Mouse (Mus musculus): ENCODE results near the gene Ccm2l. TPM values are rescaled to one million over a fixed set of nuclear protein-coding genes. Genes with fewer than 3 reads are reported as not detected.

Ccm2l gene
- 10 to 100 TPM; 24.1 to 25.3 TPM for total RNA-seq (2021)

DNA sequence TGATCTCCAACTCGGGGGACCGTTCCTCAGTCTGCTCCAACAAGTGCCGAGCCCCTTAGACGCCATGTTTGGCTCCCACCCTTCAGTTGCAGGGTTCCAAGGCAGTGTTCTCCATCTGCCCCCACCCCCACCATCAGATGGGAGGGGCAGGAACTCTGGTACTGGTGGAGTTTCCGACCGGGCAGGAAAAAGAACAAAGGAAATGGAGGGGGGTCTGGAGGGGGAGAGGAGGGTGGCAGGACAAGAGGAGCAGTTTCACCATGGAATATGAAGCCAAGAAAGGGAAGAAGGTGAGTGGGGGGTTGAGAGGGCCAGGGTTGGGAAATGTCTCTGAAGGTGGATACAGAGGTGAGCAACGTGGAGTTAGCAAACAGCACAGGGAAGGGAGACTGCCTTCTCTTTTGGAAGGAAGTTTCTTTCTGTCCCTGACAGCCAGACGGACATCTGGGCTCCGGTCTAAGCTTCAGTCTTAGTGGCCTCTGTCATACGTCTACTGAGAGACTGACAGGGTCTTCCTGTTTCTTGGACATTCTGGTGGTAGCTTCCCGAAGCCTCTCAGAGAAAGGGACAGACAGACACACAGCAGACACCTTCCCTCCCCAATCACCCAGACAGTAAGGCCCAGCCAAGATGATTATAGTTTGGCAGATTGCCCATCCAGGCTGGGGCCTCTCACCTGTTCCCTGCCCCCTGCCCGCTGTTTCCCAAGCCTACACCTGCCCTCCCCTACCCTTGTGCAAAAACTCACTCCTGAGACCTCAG, at the start of gene Ccm2l:
Gene Ccm2l (plus strand): TSS at position 209 of the 762 bp plus-strand sequence.
- peak; percentile 65 for DNase-seq

DNA sequence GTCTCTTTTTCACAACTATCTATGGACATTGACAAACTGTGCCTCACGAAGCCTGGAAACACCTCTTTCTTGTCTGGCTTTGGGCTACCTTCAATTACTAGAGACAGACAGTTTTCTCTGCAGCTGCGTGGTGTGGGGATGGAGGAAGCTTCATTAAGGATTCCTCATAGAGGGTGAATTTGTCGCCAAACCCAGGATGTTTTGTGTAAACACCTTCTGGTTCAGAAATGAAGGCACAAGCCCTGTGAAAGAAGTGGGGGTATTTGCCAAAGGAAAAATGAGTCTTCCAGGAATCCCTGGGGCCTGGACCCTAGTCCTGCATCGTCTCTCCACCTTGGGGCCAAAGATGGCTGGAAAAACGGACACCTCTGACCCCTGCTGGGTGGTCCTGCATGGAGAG, 49.0 kb upstream of the Ccm2l start:
- no peak for DNase-seq

DNA sequence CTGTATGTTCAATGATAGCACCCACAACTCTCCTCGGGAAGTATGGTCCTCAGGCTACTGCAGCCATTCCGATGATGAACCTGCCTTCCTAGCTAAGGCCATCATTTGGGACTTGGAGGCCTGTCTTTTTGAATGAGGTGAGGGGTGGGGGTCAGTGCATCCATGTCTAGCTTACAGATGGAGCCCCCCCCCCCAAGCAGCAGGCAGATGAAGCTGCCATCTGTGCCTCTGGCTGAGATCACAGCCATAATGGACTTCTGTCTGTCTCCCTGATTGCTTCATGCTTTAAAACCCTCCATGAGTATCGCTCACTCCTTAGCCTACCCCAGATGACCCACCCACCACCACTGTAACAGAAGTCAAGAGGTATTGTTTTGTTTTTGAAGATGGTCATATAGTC, 46.4 kb upstream of the Ccm2l start:
- no peak for DNase-seq

DNA sequence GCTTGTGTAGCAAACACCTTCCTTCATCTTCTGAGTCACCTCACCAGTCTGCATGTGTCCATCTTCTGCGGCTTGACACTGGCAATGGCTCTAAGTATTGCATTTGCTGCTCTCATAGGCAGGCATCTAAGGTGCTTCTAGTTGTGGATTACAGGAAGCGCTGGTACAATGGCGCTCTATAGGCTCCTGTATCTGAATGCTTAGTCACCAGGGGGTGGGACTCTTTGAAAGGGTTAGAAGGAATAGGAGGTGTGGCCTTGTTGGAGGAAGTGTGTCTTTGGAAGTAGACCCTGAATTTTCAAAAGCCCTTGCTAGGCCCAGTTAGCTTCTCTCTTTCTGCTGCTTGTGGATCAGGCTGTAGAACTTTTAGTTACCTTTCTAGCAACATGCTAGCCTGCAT, 44.6 kb upstream of the Ccm2l start:
- no peak for DNase-seq

DNA sequence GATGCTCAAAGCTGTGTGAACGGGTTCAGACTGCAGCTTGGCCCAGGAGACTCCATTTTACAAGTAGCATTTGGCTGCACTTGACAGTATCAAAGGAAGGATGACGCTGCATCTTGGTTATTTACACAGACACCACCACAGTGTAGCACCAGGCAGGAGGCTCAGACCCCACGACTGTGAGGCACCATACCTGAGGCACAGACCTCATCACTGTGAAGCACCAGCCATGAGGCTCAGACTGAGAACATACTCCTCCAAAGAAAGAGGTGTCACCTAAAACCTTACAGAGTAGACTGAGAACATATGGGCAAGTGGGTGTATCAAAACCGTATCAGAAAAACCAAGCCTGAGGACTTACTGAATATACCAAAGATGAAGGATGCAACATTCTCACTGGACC, 42.9 kb upstream of the Ccm2l start:
- DNase-seq, result no peak

DNA sequence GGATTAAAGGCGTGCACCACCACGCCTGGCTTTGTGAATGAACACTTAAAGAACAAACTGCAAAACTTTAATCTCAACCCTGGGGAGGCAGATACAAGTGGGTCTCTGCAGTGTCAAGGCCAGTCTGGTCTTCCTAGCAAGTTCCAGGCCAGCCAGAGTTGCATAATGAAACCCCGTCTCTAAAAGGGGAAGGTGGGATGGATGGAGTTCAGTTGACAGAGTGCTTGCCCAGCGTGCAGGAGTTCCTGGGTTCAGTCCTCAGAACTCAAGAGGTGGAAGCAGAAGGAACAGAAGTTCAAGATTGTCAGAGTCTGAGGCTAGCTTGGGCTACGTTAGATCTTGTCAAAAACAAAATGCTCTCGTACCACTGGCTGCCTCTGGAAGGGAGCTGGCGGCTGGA, 39.7 kb upstream of the Ccm2l start:
- no peak for DNase-seq

DNA sequence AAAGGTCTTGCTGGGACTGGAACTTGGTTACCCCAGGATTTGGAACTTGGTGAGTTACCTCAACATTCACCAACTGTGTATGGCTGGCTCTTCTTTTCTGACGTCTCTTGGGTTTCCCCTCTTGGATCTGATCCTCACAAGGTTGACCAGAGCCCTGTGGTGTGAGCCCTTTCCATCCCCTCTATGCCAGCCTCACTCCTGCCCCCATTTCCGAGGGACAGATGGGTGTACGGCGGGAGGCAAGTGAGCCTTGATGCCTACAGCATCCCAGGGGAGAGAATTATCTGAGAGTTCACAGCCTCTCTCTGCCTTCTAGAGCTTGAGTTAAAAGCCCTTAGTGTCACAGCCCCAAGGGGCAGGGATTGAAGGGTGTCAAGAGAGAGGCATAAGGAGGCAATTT, 38.3 kb upstream of the Ccm2l start:
- no peak for DNase-seq

DNA sequence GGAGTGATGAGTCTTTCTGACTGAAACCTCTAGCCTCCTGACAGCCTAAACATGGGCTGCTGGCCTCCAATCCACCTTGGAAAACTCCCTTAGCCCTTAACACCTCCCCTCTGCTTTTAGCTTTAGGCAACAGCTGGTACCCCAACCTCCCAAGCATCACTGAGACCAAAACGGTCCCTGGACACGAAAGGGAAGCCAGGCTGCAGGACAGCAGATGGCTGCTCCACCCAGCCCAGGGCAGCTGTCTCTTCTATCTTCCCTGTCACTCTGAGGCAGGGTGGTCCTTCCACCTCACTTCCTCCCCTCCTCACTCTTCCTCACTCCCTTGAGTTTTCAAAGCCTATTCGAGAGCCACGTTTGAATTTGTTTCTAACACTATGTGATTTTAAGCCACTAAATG, 35.3 kb upstream of the Ccm2l start:
- DNase-seq, result no peak

DNA sequence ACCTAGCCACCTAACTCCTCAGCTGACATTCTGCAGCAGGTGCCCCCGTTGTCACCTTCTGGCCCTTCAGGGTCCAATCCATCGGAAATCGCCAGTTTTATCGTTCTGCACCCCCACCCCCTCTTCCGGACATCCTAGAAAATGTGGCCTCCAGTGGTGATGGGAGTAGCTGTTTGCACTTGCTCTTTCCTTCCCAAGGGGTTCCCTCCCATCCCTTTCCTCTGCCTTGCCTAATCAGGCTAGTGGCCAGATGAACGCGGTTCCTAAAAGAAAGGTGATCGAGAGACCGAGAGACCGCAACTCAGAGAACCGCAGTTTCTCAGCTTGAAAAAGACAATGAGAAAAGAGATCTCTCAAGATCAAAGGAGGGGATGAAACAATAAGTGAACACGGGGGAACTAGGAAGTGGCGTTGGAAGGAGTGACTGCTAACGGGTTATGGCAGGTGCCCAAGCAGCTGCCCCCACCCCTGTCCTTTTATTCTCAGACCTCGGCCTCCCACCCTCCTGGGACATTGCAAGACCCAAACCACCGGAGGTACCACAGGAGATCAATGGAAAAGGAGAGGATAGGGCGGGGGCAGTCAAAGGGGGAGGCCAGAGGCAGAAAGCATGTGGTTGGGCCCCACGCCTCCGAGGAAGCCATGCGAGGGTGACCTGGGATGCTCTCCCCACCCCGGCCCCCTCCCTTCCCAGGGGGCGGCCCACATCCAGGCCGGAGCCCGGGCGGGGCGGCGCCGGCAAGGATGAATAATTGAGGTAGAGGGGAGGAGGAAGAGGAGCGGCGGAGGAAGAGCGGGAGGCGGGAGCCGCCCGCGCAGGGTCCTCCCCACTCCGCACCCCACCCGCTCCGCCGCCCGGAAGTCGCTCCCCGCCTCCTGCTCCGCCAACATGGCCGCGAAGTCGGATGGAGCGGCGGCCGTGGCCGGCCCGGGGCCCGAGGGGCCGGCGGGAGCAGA, 34.4 kb upstream of the Ccm2l start, which contains the start of gene Xkr7:
Gene Xkr7 (plus strand): TSS at position 727 of the 957 bp plus-strand sequence.
- DNase-seq, result no peak

DNA sequence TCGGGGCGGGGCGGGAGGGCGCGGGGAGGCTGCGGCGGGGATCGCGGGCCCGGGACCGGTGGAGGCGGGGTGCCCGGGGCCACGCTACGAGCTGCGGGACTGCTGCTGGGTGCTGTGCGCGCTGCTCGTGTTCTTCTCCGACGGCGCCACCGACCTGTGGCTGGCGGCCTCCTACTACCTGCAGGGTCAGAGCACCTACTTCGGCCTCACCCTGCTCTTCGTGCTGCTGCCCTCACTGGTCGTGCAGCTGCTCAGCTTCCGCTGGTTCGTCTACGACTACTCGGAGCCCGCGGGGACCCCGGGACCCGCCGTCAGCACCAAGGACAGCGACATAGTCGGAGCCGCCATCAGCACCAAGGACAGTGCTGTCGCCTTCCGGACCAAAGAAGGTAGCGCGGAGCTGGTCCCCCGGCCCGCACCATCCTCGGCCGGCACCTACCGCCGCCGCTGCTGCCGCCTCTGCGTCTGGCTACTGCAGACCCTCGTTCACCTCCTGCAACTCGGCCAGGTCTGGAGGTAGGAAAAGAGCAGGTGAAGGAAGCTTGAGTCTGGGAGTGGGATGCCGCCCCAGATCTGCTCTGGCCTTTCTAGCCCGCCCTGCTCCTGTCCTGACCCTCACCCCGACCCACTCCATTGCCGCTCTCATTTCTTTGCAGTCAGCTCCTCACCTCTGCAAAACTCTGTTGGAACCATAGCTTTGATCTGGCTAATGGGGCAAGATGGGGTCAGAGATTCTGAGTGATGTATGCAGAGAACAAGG, 33.5 kb upstream of the Ccm2l start:
- DNase-seq, result peak; percentile 94

DNA sequence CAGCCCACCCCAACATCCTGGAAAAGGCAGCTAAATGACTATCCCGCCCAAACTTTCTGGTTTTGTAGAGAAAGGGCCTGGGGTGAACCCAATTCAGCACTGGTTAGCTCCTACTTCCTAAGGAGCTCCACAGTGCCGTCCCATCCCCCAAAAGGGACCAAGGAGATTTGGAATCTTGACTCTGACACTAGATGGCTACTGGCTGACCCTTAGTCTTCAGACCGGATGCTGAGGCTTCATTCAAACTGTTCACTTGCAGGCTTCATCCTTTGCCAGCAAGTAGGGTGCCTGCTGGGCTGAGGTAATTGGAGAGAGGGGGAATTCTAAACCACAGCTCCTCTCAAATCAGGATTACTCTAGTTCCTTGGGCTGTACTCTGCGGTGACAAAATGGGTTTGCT, 32.8 kb upstream of the Ccm2l start:
- no peak for DNase-seq

DNA sequence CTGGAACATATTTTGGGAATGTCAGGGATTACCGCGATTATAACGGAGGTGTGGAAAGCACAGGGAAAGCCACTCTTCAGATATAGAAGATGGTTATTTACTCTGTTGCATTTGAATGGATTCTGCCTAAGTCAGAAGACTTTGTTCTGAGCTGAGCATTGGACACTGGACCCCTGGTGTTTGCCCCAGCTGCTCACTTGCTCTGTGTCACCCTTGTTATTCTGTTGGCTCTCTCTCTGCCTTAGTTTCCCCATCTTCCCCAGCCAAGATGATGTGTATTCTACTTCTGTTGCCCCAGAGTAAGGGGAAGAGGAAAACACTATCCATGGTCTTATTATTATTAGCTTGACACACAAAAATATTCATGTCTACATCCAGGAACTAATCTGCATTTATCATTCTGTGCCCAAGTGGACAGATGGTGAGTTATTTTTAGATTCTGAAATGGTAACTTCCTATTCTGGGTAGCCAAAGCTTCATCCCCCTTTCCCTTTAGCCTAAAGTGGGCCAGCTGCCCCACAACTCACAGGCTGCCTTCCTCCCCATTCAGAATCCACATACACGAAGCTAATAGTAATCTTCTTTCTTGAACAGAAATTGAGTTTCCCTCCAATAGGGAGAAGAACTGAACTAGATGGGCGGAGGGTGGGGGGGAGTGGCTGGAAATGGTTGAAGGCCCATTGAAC, 32.1 kb upstream of the Ccm2l start:
- no peak for DNase-seq

DNA sequence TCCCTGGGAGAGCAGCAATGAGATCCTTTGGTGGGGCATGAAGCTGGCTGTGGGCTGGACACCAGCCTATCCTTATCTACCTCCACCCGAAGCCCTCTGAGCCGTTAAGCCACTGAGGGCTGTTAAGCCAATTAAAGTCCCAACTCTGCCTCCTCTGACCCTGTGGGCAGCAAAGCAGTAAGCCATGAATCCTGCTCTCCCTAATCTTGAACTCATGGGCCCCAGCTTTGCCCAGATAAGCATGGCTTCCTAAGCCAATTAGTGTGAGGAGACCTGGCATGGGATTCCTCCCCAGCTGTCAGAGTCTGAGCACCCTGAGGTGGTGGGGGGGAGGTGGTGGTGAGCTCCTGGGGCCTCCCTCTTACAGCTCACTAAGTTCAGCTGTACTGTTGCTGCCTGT, 29.1 kb upstream of the Ccm2l start:
- no peak for DNase-seq

DNA sequence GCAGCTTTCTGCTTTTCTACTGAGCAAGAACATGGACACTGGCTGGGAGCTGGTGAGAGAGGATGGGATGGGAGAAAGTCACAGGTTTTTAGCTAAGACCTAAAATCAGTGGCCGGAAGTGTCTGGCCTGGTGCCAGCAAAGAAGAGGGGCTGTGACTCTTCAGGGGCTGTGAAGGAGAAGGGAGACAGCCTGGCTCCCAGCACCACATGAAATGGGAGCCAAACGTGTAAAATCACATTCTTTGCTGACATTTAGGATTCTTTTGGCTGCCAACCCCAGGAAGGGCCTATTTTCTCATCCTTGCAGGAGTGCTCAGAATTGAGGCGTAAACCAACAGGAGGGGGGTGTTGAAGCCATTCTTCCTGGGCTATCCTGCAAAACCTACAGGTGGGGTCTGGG, 21.9 kb upstream of the Ccm2l start:
- no peak for DNase-seq

DNA sequence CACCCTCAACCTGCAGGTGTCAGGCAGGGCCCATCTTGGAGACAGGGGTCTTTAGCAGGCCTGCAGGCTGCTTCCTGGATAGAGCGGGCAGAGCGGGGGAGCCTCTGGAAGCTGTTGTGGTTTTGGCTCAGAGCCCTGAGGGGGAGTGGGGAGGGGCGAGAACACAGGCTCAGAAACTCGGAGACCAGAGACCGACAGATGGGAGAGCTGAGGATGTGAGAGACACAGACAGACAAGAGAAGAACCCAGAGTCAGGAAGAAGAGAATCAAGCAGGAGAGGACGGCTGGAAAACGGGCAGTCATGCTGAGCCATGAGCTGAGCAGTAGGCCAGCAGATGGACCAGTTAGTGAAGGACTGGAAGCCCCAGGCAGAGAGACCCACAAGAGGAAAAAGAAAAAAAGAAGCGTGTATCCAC, 19.9 kb upstream of the Ccm2l start:
- no peak for DNase-seq

DNA sequence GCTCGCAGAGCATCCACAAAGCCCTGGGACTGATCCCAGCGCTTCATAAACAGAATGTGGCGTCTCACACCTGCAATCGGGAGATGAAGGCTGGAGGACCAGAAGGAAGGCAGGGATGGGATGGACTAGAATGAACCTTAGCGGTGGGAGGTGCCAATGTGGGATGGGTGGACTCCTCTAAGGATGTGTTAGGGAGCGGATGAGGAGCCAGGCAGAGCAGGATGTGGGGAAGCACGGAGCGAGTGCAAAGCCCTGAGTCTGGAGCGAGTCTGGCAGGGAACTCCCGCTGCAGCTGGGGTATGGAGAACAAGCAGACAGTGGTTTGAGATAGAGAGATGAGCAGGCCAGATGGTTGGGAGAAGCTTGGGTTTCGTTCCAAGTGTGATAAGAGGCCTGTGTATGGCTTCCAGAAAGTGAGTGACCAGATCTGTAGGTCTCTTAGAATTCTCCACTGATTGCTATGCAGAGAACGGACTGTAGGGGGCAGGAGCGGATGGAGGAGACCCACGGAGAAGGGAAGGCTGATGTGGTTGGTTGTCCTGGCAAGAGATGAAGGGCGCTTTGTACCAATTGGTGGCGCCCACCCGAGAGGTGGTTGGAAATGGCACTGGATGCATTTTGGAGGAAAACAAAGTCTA, 17.8 kb upstream of the Ccm2l start:
- DNase-seq, result peak; percentile 76

DNA sequence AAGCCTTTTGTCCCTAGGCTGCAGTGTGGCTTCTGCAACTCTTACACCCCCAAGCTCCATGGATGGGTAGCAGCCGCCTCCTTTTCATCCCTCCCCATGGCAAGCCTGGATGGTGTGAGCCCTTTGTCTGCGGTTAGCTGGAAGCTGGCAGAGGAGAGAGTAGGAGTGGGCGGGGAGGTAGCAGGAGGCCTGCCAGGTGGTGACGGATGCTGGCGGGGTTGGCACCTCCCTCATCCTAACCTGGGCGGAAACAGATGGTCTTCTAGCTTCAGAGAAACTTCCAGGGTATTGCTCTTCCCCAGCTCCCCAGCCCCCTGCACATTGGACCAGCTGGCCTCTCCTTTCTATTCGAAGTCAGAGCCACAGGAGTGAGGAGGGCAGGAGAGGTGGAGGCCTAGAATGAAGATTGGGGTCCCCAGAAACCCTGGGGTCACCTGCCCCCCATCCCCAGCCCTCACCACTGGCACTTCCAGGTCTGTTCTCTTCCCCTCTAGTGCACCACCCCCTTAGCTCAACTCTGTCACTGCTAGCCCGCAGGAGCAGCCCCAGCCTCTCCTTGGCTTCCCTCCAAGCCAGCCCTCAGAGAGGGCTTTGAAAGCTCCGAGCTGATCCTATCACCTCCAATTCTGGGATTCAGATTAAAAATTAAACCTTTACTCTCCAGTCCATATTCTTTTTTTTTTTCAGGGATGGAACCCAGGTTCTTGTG, 16.3 kb upstream of the Ccm2l start:
- DNase-seq, result no peak

DNA sequence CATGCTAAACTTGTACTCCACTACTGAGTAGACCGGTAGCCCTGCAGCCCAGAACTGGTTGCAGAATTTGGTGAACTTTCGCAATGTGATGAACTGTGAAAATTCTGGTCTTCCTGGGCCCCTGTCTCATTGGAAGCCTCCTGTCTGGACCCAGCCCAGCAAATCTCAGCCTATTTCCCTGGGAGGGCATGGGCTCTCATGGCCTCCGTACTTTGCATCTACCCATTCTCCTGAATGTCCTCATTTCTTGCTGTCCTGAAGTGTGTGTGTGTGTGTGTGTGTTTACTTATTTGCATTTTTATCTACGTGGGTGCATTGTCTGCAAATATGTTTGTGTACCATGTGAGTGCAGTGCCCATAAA, 15.8 kb upstream of the Ccm2l start:
- DNase-seq, result no peak

DNA sequence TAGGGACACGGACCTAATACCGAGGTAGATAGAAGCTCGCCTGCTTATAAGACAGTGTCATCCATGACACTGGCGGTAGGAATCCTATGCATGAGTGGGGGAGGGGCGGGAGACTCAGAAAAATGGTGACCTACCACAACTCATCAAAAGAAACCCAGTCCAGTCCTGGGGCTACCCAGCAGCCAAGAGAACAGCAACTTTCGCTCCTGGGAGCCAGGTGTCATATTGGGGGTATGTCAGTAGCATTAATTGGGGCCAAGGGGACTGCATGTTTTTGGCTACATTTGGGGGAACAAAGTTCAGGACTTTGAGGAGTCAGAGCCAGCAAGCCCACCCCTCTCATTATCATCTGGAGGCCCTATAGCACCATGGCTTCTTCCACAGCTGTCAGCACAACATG, 14.7 kb upstream of the Ccm2l start:
- no peak for DNase-seq

DNA sequence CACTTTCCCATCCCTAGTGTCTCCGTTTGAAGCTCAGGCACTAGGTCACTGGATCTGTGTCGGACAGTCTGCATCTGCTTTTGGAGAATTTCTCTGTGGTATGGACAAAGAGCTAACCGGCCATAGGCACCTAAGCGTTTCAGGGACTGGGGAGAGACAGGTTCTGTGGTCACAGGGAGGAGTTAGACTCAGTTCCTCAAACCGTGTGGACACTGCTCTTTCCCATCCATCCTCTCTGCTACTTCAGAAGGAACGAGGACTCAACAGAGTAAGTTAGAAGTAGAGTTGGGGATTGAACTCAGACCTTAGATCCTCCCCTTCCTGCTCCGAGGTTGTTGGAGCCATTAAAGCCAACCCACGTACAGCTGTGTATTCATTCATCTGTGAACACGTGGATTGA, 14.2 kb upstream of the Ccm2l start:
- no peak for DNase-seq

DNA sequence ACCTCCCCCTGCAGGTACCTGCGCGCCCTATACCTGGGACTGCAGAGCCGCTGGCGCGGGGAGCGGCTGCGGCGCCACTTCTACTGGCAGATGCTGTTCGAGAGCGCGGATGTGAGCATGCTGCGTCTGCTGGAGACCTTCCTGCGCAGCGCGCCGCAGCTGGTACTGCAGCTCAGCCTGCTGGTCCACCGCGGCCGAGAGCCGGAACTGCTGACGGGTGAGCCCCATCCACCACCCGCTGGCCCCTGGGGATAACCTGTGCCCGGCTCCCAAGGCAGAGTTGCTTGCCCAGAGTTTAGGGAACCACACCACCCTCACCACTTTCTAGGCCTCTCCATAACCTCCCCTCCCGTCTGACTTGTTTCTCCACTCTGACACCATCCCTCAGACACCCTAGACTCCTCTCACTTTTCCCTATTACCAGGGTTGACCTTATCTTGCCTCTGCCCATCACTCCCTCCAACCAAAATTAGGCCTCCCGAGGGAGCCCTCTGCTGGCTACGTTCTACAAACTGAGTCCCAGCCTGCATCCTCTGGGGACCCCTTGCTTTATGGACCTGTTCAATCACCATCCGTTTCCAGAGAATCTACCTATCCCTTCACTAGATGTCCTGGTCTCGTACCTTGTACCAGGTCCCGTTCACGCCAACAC, 12.9 kb upstream of the Ccm2l start:
- no peak for DNase-seq

Measured in heart, postnatal 4 days (tissue).